Mouse (Mus musculus) limb, embryonic 14.5 days (tissue): ENCODE measurements at regions not wholly inside any gene's neighbourhood (a gene's known extent, or its start where the extent isn't known, plus 50 kb on each side); places are given as distances from the start of the nearest gene placed in this dataset.

Experiments used
- ATAC-seq: fragments of 200-750 bp; cut with Nextera tagmentation; 2 replicates; pipeline ENCODE4 v1.8.0; 2017; ENCODE audit warnings: low read depth, moderate number of reproducible peaks, moderate TSS enrichment; ENCODE audit not compliant: low FRiP score
- DNase-seq: peaks from one replicate; pipeline ENCODE4 v3.0.0-alpha.2; 2015; ENCODE audit warnings: low spot score
- H3K27ac ChIP-seq: fragments of 300-500 bp; sonication (generic); replicated peaks from 2 replicates; pipeline ENCODE4 v1.5.1; 2014; ENCODE audit warnings: low read depth, mild to moderate bottlenecking, low read length, moderate library complexity, mixed read lengths
- H3K27me3 ChIP-seq: fragments of 300-500 bp; sonication (generic); 2 replicates; pipeline ENCODE4 v1.6.1; 2014; ENCODE audit warnings: low read length, mixed read lengths; ENCODE audit not compliant: control insufficient read depth, insufficient read depth
- H3K36me3 ChIP-seq: fragments of 300-500 bp; sonication (generic); 2 replicates; pipeline ENCODE4 v1.6.1; 2014; ENCODE audit warnings: mild to moderate bottlenecking, low read length, moderate library complexity, mixed read lengths; ENCODE audit not compliant: control insufficient read depth, insufficient read depth
- H3K4me1 ChIP-seq: fragments of 300-500 bp; sonication (generic); 2 replicates; pipeline ENCODE4 v1.6.1; 2014; ENCODE audit warnings: antibody characterized with exemption, low read length, mixed read lengths; ENCODE audit not compliant: control insufficient read depth, insufficient read depth
- H3K4me2 ChIP-seq: fragments of 300-500 bp; sonication (generic); replicated peaks from 2 replicates; pipeline ENCODE4 v1.6.1; 2014; ENCODE audit warnings: low read depth, mild to moderate bottlenecking, low read length, moderate library complexity; ENCODE audit not compliant: severe bottlenecking
- H3K4me3 ChIP-seq: fragments of 300-500 bp; sonication (generic); replicated peaks from 2 replicates; pipeline ENCODE4 v1.5.1; 2014; ENCODE audit warnings: low read length
- H3K9ac ChIP-seq: fragments of 300-500 bp; sonication (generic); 2 replicates; pipeline ENCODE4 v1.6.1; 2014; ENCODE audit warnings: mild to moderate bottlenecking, low read depth, low read length, moderate library complexity; ENCODE audit not compliant: severe bottlenecking
- H3K9me3 ChIP-seq: fragments of 300-500 bp; sonication (generic); 2 replicates; pipeline ENCODE4 v1.6.1; 2016; ENCODE audit warnings: low read length; ENCODE audit not compliant: control insufficient read depth
- POLR2A ChIP-seq: fragments of 200-500 bp; IDR thresholded peaks from 2 replicates; pipeline ENCODE4 v1.8.0; 2012; ENCODE audit warnings: inconsistent platforms, mild to moderate bottlenecking, moderate library complexity, borderline replicate concordance; ENCODE audit not compliant: insufficient read depth, insufficient read length; ENCODE audit errors: extremely low read depth
- WGBS: fragments of 180-500 bp; shearing (Covaris S2); extraction: QIAGEN DNeasy Blood & Tissue Kit; methylation state at CpG from one replicate; pipeline ENCODE4 v1.1.7; 2014; 5-methylcytosine and 5-hydroxymethylcytosine counted together

- H3K9me3 ChIP-seq: no peaks in the 10 kb centered on the region
- TF ChIP-seq POLR2A: no peak
- H3K36me3 ChIP-seq: no peaks in the 10 kb centered on the region
- ATAC-seq: no peak
- DNase-seq: no peak
- no peak overlapping the region for H3K27ac ChIP-seq
- no peak overlapping the region for H3K4me2 ChIP-seq
- no peak overlapping the region for H3K9ac ChIP-seq
- H3K27me3 ChIP-seq: no peaks in the 10 kb centered on the region
- no peaks in the 10 kb centered on the region for H3K4me1 ChIP-seq
- 76% methylated on average over 4 of the region's 4 CpGs for WGBS
- no peak overlapping the region for H3K4me3 ChIP-seq
These were observed 277.6 kb downstream of the Pdcd6ip start for GRCm38 (mm10) chr9:113430411-113430810.

- Histone ChIP-seq H3K4me1 (no peaks in the 10 kb centered on the region), H3K27ac (no peak overlapping the region), H3K9me3 (no peaks in the 10 kb centered on the region), H3K27me3 (no peaks in the 10 kb centered on the region), H3K36me3 (no peaks in the 10 kb centered on the region), H3K4me2 (no peak overlapping the region), H3K9ac (no peak overlapping the region), H3K4me3 (no peak overlapping the region)
- ATAC-seq: no peak
- 80% methylated on average over 4 of the region's 4 CpGs for WGBS
- no peak for TF ChIP-seq POLR2A
- DNase-seq: no peak
These were observed 280.8 kb downstream of the Pdcd6ip start for GRCm38 (mm10) chr9:113427281-113427680.

- no peak overlapping the region for H3K9ac ChIP-seq
- WGBS: 94% methylated on average over 15 of the region's 15 CpGs
- no peak overlapping the region for H3K4me2 ChIP-seq
- no peaks in the 10 kb centered on the region for H3K4me1 ChIP-seq
- no peak for TF ChIP-seq POLR2A
- ATAC-seq (no peak), DNase-seq (no peak)
- no peaks in the 10 kb centered on the region for H3K27me3 ChIP-seq
- H3K9me3 ChIP-seq: no peaks in the 10 kb centered on the region
- no peak overlapping the region for H3K27ac ChIP-seq
- no peaks in the 10 kb centered on the region for H3K36me3 ChIP-seq
- H3K4me3 ChIP-seq: no peak overlapping the region
These were observed 281.7 kb downstream of the Pdcd6ip start for GRCm38 (mm10) chr9:113426324-113426723.

- no peaks in the 10 kb centered on the region for H3K9me3 ChIP-seq
- no peak for TF ChIP-seq POLR2A
- ATAC-seq (no peak), DNase-seq (no peak)
- no peak overlapping the region for H3K27ac ChIP-seq
- H3K9ac ChIP-seq: no peak overlapping the region
- H3K36me3 ChIP-seq: no peaks in the 10 kb centered on the region
- H3K4me3 ChIP-seq: no peak overlapping the region
- H3K4me1 ChIP-seq: no peaks in the 10 kb centered on the region
- no peaks in the 10 kb centered on the region for H3K27me3 ChIP-seq
- H3K4me2 ChIP-seq: no peak overlapping the region
These were observed 286.4 kb downstream of the Pdcd6ip start for GRCm38 (mm10) chr9:113421645-113422044.

DNA sequence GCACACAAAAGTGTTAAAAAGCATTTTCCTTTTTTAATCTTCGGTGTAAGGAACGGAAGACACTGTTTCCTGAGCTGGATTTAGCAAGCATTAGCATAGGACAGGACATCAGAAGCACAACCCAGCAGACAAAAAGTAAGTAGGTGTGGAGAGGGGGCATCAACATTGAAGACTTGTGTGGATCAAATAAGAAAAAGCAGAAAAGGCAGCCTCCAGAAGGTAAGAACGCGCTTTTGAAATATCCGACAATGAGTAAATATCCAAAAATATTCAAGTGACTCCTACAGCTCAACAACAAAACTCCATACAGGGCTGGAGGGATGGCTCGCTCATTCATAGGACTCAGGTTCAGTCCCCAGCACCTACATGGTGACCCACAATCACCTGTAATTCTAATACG, 286.9 kb downstream of the Pdcd6ip start:
- DNase-seq (no peak), ATAC-seq (no peak)
- Histone ChIP-seq H3K4me2 (no peak overlapping the region), H3K4me3 (no peak overlapping the region), H3K4me1 (no peaks in the 10 kb centered on the region), H3K27ac (no peak overlapping the region), H3K36me3 (no peaks in the 10 kb centered on the region), H3K9ac (no peak overlapping the region), H3K27me3 (no peaks in the 10 kb centered on the region), H3K9me3 (no peaks in the 10 kb centered on the region)
- 94% methylated on average over 7 of the region's 7 CpGs for WGBS
- TF ChIP-seq POLR2A: no peak

DNA sequence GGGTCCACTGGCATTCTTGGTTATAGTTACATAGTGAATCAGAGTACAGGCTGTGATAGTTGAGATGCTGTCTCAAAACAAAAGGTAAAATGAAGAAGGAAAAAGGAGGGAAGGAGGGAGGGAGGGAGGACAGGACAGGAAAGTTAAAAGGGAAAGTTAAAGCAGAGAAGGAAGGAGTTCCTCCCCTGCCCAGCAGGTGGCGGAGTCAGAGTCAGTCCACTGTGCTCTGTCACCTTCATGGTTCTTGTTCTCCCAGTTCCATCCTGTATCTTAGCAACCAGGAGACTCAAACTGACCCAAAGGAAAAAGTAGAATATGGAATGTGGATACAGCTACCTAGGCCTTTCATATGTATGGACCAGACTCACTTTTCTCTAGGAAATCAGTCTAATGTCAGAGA, 288.3 kb downstream of the Pdcd6ip start:
- ATAC-seq (no peak), DNase-seq (no peak)
- Histone ChIP-seq H3K4me1 (peaks cover 4% of the 10 kb centered on the region; the same call in 1 of the 2 replicates), H3K9me3 (no peaks in the 10 kb centered on the region), H3K27me3 (no peaks in the 10 kb centered on the region), H3K9ac (no peak overlapping the region), H3K27ac (no peak overlapping the region), H3K4me2 (no peak overlapping the region), H3K36me3 (no peaks in the 10 kb centered on the region), H3K4me3 (no peak overlapping the region)
- WGBS: 88% methylated on average over 1 of the region's 1 CpGs
- TF ChIP-seq POLR2A: no peak
